Mouse (Mus musculus): ENCODE data around the gene Itga5. TPM values are rescaled to one million over a fixed set of nuclear protein-coding genes. Genes with fewer than 3 reads are reported as not detected.

The Itga5 gene
- total RNA-seq, 2 experiments from 2014 or later: 2.8 to 4.3 TPM

DNA sequence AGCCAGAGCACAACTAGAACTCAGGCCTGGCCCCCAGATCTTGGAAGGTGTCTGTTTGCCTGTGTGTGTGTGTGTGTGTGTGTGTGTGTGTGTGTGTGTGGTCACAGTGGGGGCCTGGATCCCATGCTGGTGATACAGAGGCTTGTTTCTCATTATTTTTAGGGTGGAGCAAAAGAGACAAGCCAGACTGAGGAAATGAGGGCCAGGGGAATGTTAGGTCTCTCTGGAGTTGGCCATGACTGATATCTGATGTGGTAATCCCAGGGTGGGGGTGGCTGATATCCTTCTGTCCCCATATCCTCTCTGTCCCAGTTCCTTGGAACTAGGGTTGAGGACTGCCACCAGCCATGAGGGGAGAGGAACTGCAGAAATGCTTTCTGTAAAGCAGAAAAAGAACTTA is 49.4 kb downstream of the Itga5 start:
- no peak for DNase-seq (ENCODE audit: low spot score in 2 of 2)
- intact Hi-C loops (cut with DNase I): no loop called here

DNA sequence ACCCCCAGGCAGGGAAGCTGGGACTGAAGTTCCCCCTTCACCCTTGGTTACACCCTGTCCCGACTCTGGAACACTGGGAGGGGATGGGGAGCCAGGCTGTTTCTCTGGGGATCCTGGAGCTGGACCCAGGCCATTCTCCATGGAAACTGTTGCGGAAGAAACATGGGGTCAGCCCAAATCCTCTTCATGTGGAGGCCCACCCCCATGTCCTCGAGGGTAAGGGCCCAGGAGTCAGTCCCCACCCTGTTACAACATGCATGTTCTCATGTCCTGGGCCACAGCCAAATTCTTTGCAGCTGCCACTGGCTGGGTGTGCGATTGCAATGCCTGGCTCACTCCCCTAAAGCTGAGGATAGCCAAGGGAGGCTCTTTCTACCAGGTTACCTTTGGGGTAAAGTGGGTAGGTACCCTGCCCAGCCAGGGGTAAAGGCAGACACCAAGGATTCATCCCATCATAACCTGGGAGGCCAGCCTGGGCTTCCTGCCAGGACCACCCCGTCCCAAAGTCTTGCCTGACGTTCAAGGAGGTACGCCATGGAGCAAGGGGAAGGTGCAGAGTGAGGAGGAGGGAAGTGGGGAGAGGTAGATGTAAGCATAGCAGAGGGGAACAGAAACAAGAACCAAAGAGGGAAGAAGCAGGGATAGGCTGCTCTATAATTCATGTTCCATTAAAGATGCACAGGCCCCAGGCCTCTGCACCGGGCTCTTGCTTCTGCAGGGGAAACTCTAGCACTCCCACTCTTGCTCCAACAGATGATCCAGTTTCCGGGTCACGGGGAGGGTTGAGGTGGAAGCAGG is 50.4 kb downstream of the Itga5 start:
- no peak for DNase-seq (ENCODE audit: low spot score in 2 of 2)

DNA sequence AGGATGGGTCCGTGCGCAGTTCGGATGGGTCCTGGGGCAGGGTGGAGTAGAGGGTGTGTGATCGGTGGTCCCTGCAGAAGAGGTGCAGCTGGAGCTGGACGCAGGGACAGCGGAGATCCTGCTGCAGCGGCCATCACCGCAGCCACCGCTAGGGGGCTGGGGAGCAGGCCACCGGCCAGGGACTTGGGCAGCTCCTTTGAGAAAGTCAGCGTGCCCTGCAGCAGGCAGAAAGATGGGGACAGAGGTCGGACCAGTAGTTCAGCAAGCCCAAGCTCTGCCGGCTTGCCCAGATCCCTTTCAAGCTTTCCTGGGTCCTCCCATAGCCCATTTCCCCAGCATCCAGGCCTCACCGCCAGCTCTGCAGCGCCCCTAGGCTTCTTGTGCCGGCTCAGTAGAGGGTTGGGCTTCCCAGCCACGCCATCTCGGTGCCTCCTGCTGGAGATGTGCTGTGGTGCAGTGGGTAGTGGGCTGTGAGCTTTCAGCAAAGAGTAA is 51.5 kb downstream of the Itga5 start:
- DNase-seq (ENCODE audit: low spot score in 2 of 2): peak in 1 of 2 experiments; percentile 53
- intact Hi-C loops (cut with DNase I): no loop called here

More for the DNA sequence above, 50.4 kb downstream of the Itga5 start:
- intact Hi-C loops (cut with DNase I): no loop called here

DNA sequence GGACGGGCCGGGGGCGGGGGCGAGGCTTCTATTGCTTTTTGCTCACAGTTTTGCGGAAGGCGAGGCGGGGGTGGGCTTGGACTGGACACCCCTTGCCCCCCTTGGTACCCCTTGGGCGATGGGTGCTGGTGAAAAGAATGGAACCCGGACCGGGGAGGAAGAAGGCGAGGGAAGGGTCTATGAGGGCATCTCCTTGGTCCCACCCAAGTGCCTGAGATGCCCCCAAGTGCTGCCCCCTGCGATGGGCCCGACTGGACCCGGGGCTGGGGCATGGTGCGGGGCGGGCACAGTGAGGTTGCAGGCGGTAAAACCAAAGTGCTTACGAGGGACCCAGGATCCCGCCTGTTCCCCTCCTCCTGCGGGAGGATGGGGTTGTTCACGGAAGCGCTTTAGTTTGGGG is 52.4 kb downstream of the Itga5 start:
- no peak for DNase-seq (ENCODE audit: low spot score in 2 of 2)
- intact Hi-C loops (cut with DNase I): no loop called here

DNA sequence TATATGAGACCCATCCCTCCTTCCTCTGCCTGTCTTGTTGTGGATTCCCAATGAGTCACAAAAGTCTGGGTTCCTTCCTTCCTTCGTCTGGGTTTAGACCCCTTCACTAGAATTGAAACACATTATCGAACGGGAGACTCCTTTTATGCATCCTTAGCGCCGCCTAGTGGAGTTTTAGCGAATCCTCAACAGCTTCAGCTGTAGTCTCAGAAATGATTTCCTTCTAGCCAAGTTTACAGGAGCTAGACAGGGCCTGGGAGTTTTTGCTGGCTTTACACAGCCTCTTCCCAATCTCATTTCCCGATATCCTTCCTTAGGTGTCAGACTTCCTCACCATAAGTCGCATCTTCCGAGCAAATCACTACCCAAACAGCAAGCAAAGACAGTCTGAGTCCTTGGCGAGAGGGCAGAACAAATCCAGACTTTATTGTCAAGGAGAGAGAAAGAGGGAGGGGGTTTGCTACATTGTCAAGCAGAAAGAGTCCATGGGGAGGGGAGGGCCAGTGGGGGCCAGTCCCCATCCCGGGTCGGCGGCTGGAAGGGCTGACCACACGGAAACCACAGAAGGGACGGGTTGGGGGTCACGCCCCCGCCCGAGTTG is 53.0 kb downstream of the Itga5 start:
- intact Hi-C loops (cut with DNase I): loop anchor here (2.0 kb wide), 1 partner anchor 131 kb away; no protein-coding TSS in a partner anchor
- no peak for DNase-seq (ENCODE audit: low spot score in 2 of 2)

DNA sequence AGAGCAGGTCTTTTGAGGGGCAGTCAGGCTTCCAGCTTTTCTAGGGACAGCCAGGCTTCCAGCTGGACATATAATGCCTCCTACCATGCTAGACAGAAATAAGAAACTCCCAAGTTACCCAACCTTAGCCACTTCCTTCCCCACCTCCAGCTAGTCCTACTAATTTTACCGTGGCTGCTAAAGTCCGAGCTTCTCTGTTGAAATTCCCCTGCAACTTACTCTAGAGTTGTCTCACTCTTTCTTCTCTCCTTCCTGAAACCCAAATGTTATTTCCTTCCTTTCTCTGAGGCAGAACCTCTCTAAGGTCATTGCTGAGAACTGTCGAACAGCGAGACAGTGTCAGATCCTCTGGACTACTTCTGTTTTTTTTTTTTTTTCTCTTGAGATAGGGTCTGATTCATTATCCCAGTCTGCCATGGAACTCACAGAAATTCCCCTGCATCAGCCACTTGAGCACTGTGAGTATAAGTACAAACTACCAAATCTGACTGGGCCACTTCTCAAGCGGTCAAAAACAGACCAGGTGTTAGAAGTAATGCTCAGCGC is 56.1 kb downstream of the Itga5 start, which contains the start of gene Gpr84:
Gene Gpr84 (minus strand): TSS at position 248 of the 546 bp plus-strand sequence.
- intact Hi-C loops (cut with DNase I): no loop called here
- DNase-seq (ENCODE audit: low spot score in 2 of 2): no peak

DNA sequence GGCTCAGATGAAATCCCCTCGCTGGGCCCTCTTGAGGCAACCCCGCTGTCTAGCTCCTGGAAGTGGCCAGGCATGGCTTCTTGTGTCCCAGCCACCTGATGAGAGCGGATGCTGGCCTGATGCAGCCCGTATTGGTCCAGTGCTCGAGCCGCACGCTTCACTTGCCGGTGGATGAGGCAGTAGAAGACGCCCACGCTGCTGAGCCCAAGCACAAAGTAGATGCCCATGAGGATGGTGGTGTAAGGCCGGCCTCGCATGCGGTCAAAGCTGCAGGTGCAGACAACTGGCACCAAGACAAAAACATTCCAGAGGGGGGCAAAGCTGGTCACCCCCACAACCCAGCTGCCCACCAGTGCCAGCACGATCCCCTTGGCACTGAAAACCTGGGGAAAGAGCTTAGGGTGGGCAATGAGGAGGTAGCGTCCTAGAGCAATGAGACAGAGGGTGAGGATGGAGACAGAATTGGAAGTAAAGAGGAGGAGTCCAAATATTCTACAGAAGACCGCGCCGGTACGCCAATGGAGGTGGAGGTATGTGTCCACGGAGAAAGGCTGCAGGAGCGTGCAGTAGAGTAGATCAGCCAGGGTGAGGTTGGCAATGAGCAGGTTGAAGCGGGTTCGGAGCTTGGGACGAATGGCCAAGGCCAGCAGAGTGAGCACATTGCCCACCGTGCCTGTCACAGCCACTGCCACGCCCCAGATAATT is 57.5 kb downstream of the Itga5 start:
- intact Hi-C loops (cut with DNase I): loop anchor here (5.0 to 10.0 kb wide), 3 partner anchors 37 to 564 kb away; partner anchors contain the start of gene Copz1
- no peak for DNase-seq (ENCODE audit: low spot score in 2 of 2)

DNA sequence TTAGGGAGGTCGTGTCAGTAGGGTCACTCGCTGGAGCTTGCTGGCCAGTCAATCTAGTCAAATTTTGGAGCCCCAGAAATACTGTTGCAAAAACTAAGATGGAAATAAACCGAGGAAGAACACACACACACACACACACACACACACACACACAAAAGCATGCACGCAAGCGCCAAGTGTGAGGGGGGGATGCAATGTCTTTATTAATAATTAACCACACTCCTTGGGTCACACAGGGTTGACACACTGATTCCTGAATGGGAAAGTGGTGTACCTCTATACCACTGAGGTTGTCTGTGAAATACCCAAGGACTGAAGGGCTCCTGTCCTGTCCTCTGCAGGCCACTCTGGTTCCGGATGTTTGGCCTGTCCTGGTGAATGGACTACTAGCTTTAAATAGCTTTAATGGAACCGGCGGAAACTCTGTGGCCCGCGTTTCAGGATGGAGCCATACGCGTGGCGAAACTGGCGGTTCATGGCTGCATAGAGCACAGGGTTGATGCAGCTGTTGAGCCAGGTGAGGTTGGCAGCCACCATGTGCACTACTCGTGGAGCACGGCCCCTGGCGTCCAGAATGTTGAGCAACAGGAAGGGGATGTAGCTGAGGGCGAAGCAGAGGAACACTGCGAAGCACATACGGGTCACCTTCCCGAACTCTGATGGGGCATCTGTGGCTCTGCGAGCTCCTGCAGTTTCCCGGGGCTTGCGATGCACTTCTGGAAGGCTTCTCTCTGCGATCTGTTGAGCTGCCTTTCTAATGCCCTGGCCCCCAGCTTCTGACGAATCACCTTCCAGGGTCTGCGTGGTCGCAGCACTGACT is 58.3 kb downstream of the Itga5 start:
- intact Hi-C loops (cut with DNase I): loop anchor here (5.0 to 10.0 kb wide), 3 partner anchors 36 to 563 kb away; partner anchors contain the start of gene Copz1

DNA sequence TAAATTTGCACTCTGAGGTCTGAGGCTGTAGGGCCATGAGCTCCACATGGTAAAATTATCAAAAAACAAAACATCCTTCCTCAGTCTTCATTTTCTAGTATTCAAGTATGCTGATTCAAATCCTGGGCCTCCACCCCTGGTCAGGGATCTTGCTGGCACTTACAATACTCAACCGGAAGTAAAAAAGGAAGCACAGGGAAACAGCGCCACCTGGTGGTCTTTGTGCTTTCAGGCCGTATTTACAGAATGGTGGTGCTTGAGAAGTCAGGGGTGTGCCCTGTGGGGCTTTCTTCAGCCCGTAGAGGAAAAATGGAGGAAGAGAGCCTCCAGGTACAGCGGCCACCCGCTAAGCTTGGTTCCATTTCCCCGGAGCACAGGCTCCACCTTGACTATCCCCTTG is 59.4 kb downstream of the Itga5 start:
- intact Hi-C loops (cut with DNase I): loop anchor here (2.0 to 10.0 kb wide), 5 partner anchors 22 to 562 kb away; partner anchors contain the start of gene Copz1
- peak; percentile 85 to 92 for DNase-seq (ENCODE audit: low spot score in 2 of 2)

More for the DNA sequence above, 58.3 kb downstream of the Itga5 start:
- no peak for DNase-seq (ENCODE audit: low spot score in 2 of 2)

DNA sequence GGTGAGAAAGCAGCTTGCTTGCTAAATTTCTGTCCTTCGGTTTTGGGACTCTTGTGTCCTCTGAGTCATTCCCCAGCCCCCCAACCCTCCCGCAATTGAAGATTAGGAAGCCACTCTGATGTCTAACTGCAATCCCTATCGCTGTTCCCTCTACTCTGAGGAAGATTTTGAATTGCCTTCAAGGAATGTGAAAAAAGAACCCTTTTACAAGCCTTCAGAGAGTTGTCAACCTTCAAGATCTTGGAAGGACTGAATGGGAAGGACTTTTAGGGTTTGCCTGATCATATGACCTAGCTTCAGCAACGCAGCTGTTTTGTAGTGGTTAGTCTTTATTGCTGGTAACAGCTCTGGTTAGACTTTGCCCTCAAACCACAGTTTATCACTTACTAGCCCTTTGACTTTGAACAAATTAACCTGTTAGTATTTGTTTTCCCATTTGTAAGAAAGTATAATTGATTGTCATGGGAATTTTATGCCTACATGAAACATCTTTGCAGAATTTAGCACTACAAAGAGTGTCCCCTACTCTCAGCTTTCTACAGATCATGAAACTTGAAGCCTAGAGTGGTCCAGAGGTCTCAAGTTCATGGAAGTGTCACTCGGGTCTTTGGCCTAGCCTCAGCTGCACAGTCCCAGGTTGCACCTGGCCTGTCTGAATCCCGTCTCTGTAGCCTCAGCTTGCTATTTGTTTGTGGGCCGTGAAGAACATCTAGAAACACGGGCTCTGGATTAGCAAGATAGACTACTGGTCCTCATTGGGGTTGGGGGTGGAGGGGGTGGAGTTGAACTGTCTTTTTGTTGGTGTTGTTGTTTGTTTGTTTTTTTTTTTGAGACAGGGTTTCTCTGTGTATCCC is 60.5 kb downstream of the Itga5 start:
- no peak for DNase-seq (ENCODE audit: low spot score in 2 of 2)

DNA sequence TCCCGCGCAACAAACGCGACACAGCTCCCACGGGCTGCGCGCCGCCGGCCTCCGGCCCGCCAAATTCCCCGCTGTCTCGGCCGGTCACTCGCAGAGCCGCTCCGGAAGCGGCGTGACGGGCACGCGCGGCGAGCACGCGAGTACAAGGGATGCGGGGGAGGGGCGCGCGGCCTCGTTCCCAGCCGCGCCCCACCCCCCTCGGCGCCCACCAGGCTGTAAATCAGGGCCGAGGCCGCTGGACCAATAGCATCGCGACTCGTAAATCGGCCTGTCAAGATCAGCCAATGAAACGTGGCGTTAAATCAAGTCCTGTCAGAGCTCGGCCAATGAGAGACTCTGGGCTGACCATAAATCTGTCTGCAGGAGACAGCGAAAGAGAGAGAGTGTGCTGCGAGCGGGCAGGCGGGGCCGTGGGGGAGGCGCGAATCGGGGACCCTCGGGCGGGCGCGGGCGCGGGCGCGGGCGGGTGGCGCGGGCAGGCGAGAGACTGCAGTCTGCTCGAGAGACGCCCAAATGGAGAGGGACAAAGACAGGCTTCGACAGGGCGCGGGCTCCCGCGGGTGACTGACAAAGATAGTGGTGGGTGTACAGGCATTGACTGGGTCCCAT is 61.4 kb downstream of the Itga5 start:
- intact Hi-C loops (cut with DNase I): loop anchor here (5.0 to 10.0 kb wide), 3 partner anchors 33 to 560 kb away; partner anchors contain the start of gene Copz1

More for the DNA sequence above, 60.5 kb downstream of the Itga5 start:
- intact Hi-C loops (cut with DNase I): loop anchor here (2.0 to 10.0 kb wide), 5 partner anchors 21 to 561 kb away; partner anchors contain the start of gene Copz1

DNA sequence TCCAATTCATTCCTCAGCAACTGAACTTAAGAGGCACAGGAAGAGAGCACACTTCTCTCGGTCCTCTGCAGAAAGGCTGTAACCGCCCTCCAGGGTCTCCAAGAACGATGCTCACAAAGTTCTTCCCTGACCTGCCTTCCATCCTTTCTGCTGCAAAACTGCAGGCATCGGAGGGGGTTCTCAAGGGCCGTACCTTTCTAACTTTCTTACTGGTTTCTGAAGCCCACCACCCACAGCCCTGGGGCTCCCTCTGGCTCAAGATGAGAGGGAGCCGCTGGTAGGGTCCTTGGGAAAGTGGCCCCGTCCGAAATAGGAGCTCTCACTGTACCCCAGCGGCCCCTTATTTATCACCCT is 62.0 kb downstream of the Itga5 start:
- DNase-seq (ENCODE audit: low spot score in 2 of 2): no peak
- intact Hi-C loops (cut with DNase I): loop anchor here (10.0 kb wide), 1 partner anchor 560 kb away; no protein-coding TSS in a partner anchor

More for the DNA sequence above, 61.4 kb downstream of the Itga5 start:
- peak; percentile 96 for DNase-seq (ENCODE audit: low spot score in 2 of 2)

DNA sequence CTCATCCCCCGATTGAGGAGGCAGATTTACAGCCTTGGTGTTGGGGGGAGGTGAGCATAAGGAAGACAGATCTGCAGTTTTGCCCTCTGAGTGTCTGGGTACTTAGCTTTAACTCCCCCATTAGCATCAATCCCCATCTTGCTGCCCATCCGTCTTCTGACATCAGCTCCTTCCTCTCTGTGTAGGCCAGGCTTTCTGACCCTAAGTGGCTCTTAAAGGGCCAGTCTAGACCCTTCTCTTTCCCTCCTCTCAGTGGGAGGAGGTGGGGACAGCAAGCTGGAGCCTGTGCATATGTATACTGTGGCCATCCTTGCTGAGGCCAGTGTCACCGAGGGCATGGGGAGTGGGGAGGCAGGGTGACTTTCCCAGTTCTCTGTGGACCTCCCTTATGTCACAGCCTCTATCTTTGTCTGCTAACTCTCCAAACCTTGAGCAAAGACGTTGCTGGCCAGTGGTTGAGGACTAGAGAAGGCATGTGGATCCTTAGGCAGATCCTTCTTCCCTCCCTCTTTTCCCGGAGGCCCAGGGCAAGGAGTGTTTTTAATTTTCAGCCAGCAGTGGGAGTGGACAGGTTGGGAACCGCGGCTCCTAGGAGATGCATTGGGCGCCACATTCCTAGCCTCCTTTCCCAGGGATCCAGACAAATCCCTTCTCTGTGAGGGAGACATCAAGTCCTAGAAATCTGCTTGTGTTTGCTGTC is 62.5 kb downstream of the Itga5 start:
- intact Hi-C loops (cut with DNase I): loop anchor here (10.0 kb wide), 1 partner anchor 559 kb away; no protein-coding TSS in a partner anchor

DNA sequence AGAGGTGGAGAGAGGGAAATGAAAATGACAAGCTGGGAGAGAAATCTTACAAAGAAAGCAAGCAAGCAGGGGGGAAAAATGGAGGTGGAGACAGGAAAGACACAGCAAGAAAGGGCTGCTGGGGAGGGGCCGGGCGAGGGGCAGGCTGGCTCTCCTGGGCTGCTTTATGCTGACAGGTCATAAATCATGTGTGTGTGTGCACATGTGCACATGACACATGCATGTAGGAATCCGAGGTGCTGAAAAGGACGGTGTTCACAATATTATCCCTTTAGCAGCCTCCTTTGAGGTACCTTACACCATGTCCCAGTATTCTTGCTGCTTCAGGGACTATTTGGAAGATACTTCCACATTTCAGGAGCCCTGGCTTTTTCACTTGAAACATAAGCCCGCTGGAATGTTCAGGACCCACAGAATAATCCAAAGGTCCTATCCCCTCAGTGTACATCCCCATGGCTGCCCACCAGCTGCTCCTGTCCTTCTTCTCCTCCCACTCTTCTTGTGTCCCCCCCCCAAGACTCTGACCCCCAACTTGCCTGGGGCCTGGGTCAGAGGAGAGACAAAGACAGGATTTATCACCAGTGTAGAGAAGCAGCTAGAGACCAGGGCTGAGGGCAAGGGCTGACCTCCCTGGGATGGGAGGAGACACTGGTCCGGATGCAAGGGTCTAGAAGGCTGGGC is 64.1 kb downstream of the Itga5 start:
- intact Hi-C loops (cut with DNase I): loop anchor here (10.0 kb wide), 1 partner anchor 558 kb away; no protein-coding TSS in a partner anchor
- no peak for DNase-seq (ENCODE audit: low spot score in 2 of 2)

More for the DNA sequence above, 62.5 kb downstream of the Itga5 start:
- no peak for DNase-seq (ENCODE audit: low spot score in 2 of 2)

DNA sequence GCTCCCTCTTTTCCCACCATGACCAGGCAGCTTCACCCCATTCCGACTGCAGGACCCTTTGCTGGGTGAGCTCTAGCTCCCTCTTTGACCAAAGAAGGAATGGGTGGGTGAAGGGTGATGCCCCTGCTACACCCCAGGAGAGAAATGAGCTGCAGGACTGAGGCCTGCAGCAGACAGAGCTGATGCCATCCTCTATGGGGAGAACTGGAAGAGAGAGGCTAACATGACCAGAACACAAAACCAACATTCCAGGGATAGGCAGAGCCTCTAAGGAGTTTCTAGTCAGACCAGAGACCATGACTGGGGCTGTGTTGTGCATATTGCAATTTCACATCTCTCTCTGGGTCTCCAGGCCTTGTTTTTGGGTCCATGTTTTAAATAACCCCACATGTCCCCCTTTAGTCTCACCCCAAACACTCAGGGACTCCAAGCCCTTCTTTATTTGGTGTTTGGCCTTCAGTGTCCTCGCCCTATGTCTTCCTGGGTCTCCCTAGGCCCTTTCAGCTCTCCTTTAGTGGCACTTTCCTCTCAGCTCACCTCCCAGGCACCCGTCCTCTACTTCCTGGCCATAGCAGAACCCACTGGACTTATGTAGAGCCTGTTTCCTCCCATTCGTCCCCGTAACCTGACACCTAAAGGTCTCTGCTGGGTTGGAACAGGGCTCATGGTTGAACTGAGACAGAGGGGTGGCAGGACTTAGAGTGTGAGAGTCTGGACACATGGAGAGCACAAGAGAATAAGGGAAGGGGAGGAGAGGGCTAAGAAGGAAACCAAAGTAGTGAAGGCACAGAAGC is 64.8 kb downstream of the Itga5 start:
- no peak for DNase-seq (ENCODE audit: low spot score in 2 of 2)
- intact Hi-C loops (cut with DNase I): loop anchor here (10.0 kb wide), 1 partner anchor 557 kb away; no protein-coding TSS in a partner anchor
